Mouse (Mus musculus) embryonic fibroblast, embryonic 13.5 days (primary cell): Measurements from ENCODE around the gene Klf2.

Experiments used
- CTCF ChIP-seq: IDR thresholded peaks from 2 replicates; pipeline ENCODE4 v1.5.1; 2011; ENCODE audit warnings: mild to moderate bottlenecking, control low read depth, low read length, moderate library complexity, borderline replicate concordance; ENCODE audit not compliant: insufficient read depth
- POLR2A ChIP-seq: IDR thresholded peaks from 2 replicates; pipeline ENCODE4 v1.6.1; 2011; ENCODE audit warnings: low read depth, mild to moderate bottlenecking, control low read depth, low read length, moderate library complexity

- TF ChIP-seq CTCF (no peak), POLR2A (no peak)
These were observed 34.8 kb downstream of the Klf2 start for GRCm38 (mm10) chr8:72353700-72354045.
